Mouse (Mus musculus): ENCODE measurements around the gene Ap2a2.

DNA sequence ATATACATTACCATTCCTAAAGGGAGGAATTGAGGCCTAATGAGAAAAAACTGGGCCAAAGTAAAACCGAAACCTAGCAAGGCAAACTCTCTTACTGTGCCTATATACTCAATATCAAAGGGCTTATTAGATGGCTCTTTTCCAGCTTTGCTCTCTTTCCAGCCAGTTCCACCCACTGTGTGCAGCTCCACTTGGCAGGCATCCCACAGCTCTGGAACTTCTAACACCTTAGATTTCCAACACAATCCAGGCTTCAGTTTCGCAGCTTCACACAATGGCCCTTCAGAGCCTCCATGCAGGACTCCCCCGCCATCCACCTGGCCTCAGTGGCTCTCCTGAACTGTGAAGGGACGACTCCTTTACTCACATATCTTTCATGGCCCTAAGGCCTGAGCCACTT is 17.3 kb upstream of the Ap2a2 start:
- no peak for TF ChIP-seq CTCF (IDR thresholded peaks at IDR 0.05)
- TF ChIP-seq EP300 (IDR thresholded peaks at IDR 0.05): no peak
